8 mouse cellular contexts compared by ENCODE assay signal in genomic region chrX:105927941-105928860, GRCm38 (mm10). TPM values are rescaled to one million over a fixed set of nuclear protein-coding genes. Genes with fewer than 3 reads are reported as not detected.
A peak's percentile ranks its signal among the peaks of the same experiment; 100 is the strongest.
DNase-seq lines count a peak whose midpoint lies in the region; ATAC-seq lines count a peak whose summit lies in the region.

No protein-coding gene starts in this region.

- WGBS in limb, embryonic 10.5 days = 18% methylated on average over 51 of the region's 69 CpGs
- 23% methylated on average over 44 of the region's 69 CpGs for WGBS in midbrain, embryonic 11.5 days

- peak overlapping the region; percentile 93 for H3K9ac ChIP-seq in midbrain, embryonic 11.5 days (ENCODE audit: low read length)

- H3K4me2 ChIP-seq in midbrain, embryonic 11.5 days = peak overlapping the region; percentile 47

- H3K4me3 ChIP-seq in limb, embryonic 10.5 days = peak overlapping the region; percentile 71
- peak overlapping the region; percentile 62 for H3K4me3 ChIP-seq in midbrain, embryonic 11.5 days (ENCODE audit: low read depth, low read length)

- ATAC-seq in inflammation-experienced regulatory T-cells, adult 6 months = peak; percentile 5
- ATAC-seq in midbrain, embryonic 11.5 days (ENCODE audit: low FRiP score) = peak; percentile 79

- peak overlapping the region; percentile 97 for H3K27ac ChIP-seq in limb, embryonic 10.5 days
- H3K27ac ChIP-seq in midbrain, embryonic 11.5 days (ENCODE audit: low read depth, low read length) = peak overlapping the region; percentile 88

- peaks cover 26% of the 10 kb centered on the region for H3K36me3 ChIP-seq in limb, embryonic 10.5 days
- no peaks in the 10 kb centered on the region; the same call in 1 of the 2 replicates for H3K36me3 ChIP-seq in midbrain, embryonic 11.5 days (ENCODE audit: control insufficient read depth, insufficient read depth, low read length)

- peaks cover 19% of the 10 kb centered on the region; the same call in 1 of the 2 replicates for H3K27me3 ChIP-seq in limb, embryonic 10.5 days (ENCODE audit: low read depth, poor library complexity, severe bottlenecking)
- H3K27me3 ChIP-seq in midbrain, embryonic 11.5 days (ENCODE audit: control insufficient read depth, insufficient read depth, low read length) = no peaks in the 10 kb centered on the region

- peak; percentile 96 for DNase-seq in heart, adult 11 months
- DNase-seq in heart, adult 8-10 months (ENCODE audit: low spot score) = no peak
- peak; percentile 71 for DNase-seq in cerebellum, adult 9-11 months
- peak; percentile 10 to 26 for DNase-seq in frontal cortex, postnatal 36 days (ENCODE audit: low spot score in 2 of 2)
- peak; percentile 70 for DNase-seq in limb, embryonic 10.5 days (ENCODE audit: low spot score)
- peak; percentile 92 for DNase-seq in midbrain, embryonic 11.5 days (ENCODE audit: low spot score, missing footprints)
- DNase-seq in spleen, postnatal 10 days (ENCODE audit: low spot score in 2 of 2) = peak; percentile 19 to 27

- H3K4me1 ChIP-seq in limb, embryonic 10.5 days = no peaks in the 10 kb centered on the region
- peaks cover 3% of the 10 kb centered on the region; the same call in 1 of the 2 replicates for H3K4me1 ChIP-seq in midbrain, embryonic 11.5 days (ENCODE audit: control insufficient read depth, insufficient read depth, low read length)

- no peaks in the 10 kb centered on the region for H3K9me3 ChIP-seq in limb, embryonic 10.5 days (replicated peaks)
- no peaks in the 10 kb centered on the region for H3K9me3 ChIP-seq in midbrain, embryonic 11.5 days (ENCODE audit: control insufficient read depth, low read length)

RNA-seq across cellular contexts. Expression of gene Atrx, which starts 1.0 kb away (rescaled TPM):
- 10 to 100 TPM; 54.3 to 65.2 (median 57.7) TPM for total RNA-seq in heart, adult 8-10 months (2022)
- 100 to 1,000 TPM; 269 to 465 (median 315) TPM for polyA plus RNA-seq in inflammation-experienced regulatory T-cells, adult 6 months (2017; shearing (Covaris generic))
- polyA plus RNA-seq in limb, embryonic 10.5 days (2016; fragmentation: Nextera tagmentation; extraction: Ambion mirVana) = 150 and 193 TPM in 2 replicates
- polyA plus RNA-seq in midbrain, embryonic 11.5 days (2014; fragmentation: Nextera tagmentation; extraction: Ambion mirVana) = 196 and 214 TPM in 2 replicates
